Mouse (Mus musculus): ENCODE data around the gene Lamtor2. TPM values are rescaled to one million over a fixed set of nuclear protein-coding genes. Genes with fewer than 3 reads are reported as not detected.

Lamtor2 gene
- polyA plus RNA-seq, 1 experiment from 2014 or later: 78.9 TPM

DNA sequence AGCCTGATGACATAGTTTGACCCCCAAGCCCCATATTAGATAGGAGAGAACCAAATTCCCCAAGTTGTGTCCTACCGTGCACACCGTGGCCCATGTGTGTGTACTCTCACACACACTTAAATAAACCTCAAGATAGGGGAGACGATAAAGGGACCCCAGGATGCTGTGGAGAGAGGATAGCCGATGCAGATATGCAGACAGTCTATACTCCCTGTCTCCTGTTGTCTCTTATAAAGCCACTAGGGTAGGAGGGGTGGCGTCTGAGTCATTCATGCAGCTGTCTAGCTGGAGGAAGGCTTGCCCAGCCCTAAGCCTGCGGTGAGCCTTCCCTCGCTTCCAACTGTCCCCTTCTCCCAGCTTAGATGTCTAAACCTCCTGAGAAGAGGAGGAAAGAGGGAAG, 52.8 kb downstream of the Lamtor2 start:
- Histone ChIP-seq H3K36me3 (ENCODE audit: control insufficient read depth, insufficient read depth, low read length) (no peaks in the 10 kb centered on the region), H3K27ac (replicated peaks; ENCODE audit: low read depth, low read length) (no peak overlapping the region), H3K4me2 (ENCODE audit: low read depth, severe bottlenecking) (no peak overlapping the region), H3K4me3 (ENCODE audit: low read depth, low read length) (no peak overlapping the region), H3K9ac (ENCODE audit: low read length) (no peak overlapping the region), H3K4me1 (ENCODE audit: control insufficient read depth, insufficient read depth, low read length) (peaks cover 20% of the 10 kb centered on the region), H3K9me3 (ENCODE audit: control insufficient read depth, low read length) (no peaks in the 10 kb centered on the region), H3K27me3 (ENCODE audit: control insufficient read depth, insufficient read depth, low read length) (peaks cover 13% of the 10 kb centered on the region)
- DNase-seq (ENCODE audit: low spot score): no peak
- no peak for ATAC-seq (ENCODE audit: insufficient number of reproducible peaks, low FRiP score, low TSS enrichment, low read depth)
- WGBS: 81% methylated on average over 7 of the region's 7 CpGs

MicroRNA genes within 50 kb of the gene (microRNA counts, 519-probe panel; counts per million panel counts)
- not detected for microRNA mmu-miR-1905

Small RNA genes within 50 kb of the gene (microRNA-seq; reads per million reads assigned to microRNA genes)
- gene Mir1905: not detected

Other genes with a start within 250 kb of the Lamtor2 start
- 90.5 and 100 TPM in 2 replicates for gene Glmp, start 228.1 kb downstream of the Lamtor2 start, polyA plus RNA-seq (2014; fragmentation: Nextera tagmentation; extraction: Ambion mirVana)
- gene Tmem79, start 216.9 kb downstream of the Lamtor2 start, polyA plus RNA-seq (2014; fragmentation: Nextera tagmentation; extraction: Ambion mirVana): 1.8 and 3.3 TPM in 2 replicates
- 44.9 and 49.0 TPM in 2 replicates for gene Smg5, start 216.8 kb downstream of the Lamtor2 start, polyA plus RNA-seq (2014; fragmentation: Nextera tagmentation; extraction: Ambion mirVana)
- 1.1 and 1.8 TPM in 2 replicates for gene Paqr6, start 188.5 kb downstream of the Lamtor2 start, polyA plus RNA-seq (2014; fragmentation: Nextera tagmentation; extraction: Ambion mirVana)
- gene Bglap3, start 180.3 kb downstream of the Lamtor2 start, polyA plus RNA-seq (2014; fragmentation: Nextera tagmentation; extraction: Ambion mirVana): not detected in 2 replicates
- not detected in 2 replicates for gene Bglap2, start 174.4 kb downstream of the Lamtor2 start, polyA plus RNA-seq (2014; fragmentation: Nextera tagmentation; extraction: Ambion mirVana)
- not detected in 2 replicates for gene Bglap, start 168.6 kb downstream of the Lamtor2 start, polyA plus RNA-seq (2014; fragmentation: Nextera tagmentation; extraction: Ambion mirVana)
- gene Pmf1, start 142.7 kb downstream of the Lamtor2 start, polyA plus RNA-seq (2014; fragmentation: Nextera tagmentation; extraction: Ambion mirVana): 174 and 185 TPM in 2 replicates
- gene Slc25a44, start 127.9 kb downstream of the Lamtor2 start, polyA plus RNA-seq (2014; fragmentation: Nextera tagmentation; extraction: Ambion mirVana): 17.7 and 18.9 TPM in 2 replicates
- gene Sema4a, start 91.9 kb downstream of the Lamtor2 start, polyA plus RNA-seq (2014; fragmentation: Nextera tagmentation; extraction: Ambion mirVana): 5.4 and 5.7 TPM in 2 replicates
- gene Lmna, start 43.1 kb downstream of the Lamtor2 start, polyA plus RNA-seq (2014; fragmentation: Nextera tagmentation; extraction: Ambion mirVana): 20.3 and 20.4 TPM in 2 replicates
- 42.6 and 43.5 TPM in 2 replicates for gene Mex3a, start 20.7 kb downstream of the Lamtor2 start, polyA plus RNA-seq (2014; fragmentation: Nextera tagmentation; extraction: Ambion mirVana)
- 2.4 and 3.1 TPM in 2 replicates for gene Rab25, start 4.8 kb downstream of the Lamtor2 start, polyA plus RNA-seq (2014; fragmentation: Nextera tagmentation; extraction: Ambion mirVana)
- gene Ubqln4, start 684 bp upstream of the Lamtor2 start, polyA plus RNA-seq (2014; fragmentation: Nextera tagmentation; extraction: Ambion mirVana): 80.1 and 85.3 TPM in 2 replicates
- 220 and 233 TPM in 2 replicates for gene Ssr2, start 22.8 kb upstream of the Lamtor2 start, polyA plus RNA-seq (2014; fragmentation: Nextera tagmentation; extraction: Ambion mirVana)
- gene Arhgef2, start 52.9 kb upstream of the Lamtor2 start, polyA plus RNA-seq (2014; fragmentation: Nextera tagmentation; extraction: Ambion mirVana): 132 and 134 TPM in 2 replicates
- not detected in 2 replicates for gene Rxfp4, start 100.1 kb upstream of the Lamtor2 start, polyA plus RNA-seq (2014; fragmentation: Nextera tagmentation; extraction: Ambion mirVana)
- gene Khdc4, start 132.7 kb upstream of the Lamtor2 start, polyA plus RNA-seq (2014; fragmentation: Nextera tagmentation; extraction: Ambion mirVana): 110 and 122 TPM in 2 replicates
- 28.8 and 36.0 TPM in 2 replicates for gene Rit1, start 163.8 kb upstream of the Lamtor2 start, polyA plus RNA-seq (2014; fragmentation: Nextera tagmentation; extraction: Ambion mirVana)
- 28.7 and 31.0 TPM in 2 replicates for gene Syt11, start 222.1 kb upstream of the Lamtor2 start, polyA plus RNA-seq (2014; fragmentation: Nextera tagmentation; extraction: Ambion mirVana)